Mouse (Mus musculus): ENCODE data around the gene Efna3. TPM values are rescaled to one million over a fixed set of nuclear protein-coding genes. Genes with fewer than 3 reads are reported as not detected.

Efna3 gene
- polyA plus RNA-seq, 1 experiment = 17.2 TPM

- Histone ChIP-seq H3K9me3 (replicated peaks; ENCODE audit: control insufficient read depth, insufficient read depth, low read length, poor library complexity, severe bottlenecking) (no peaks in the 10 kb centered on the region), H3K36me3 (ENCODE audit: control insufficient read depth, insufficient read depth, low read length, poor library complexity, severe bottlenecking) (no peaks in the 10 kb centered on the region), H3K9ac (ENCODE audit: low read depth, poor library complexity, severe bottlenecking) (peak overlapping the region; percentile 77), H3K27ac (ENCODE audit: insufficient read depth, low read length) (no peak overlapping the region), H3K4me3 (ENCODE audit: low read depth, low read length) (no peak overlapping the region), H3K27me3 (ENCODE audit: control insufficient read depth, insufficient read depth, low read length, poor library complexity, severe bottlenecking) (no peaks in the 10 kb centered on the region), H3K4me1 (ENCODE audit: control insufficient read depth, insufficient read depth, low read length) (peaks cover 2% of the 10 kb centered on the region)
- TF ChIP-seq CTCF (IDR thresholded peaks at IDR 0.05; ENCODE audit: low read depth, low read length) (no peak), POLR2A (IDR thresholded peaks at IDR 0.05; ENCODE audit: insufficient read depth, low read length) (no peak), EP300 (IDR thresholded peaks at IDR 0.05; ENCODE audit: insufficient read depth, low read depth, low read length) (no peak)
Measured at GRCm38 (mm10) chr3:89281579-89282290, 41.0 kb downstream of the Efna3 start.

- Histone ChIP-seq H3K27ac (ENCODE audit: insufficient read depth, low read length) (no peak within 1 kb of the TSS), H3K36me3 (ENCODE audit: control insufficient read depth, insufficient read depth, low read length, poor library complexity, severe bottlenecking) (no peaks in the 10 kb centered on the region), H3K4me1 (ENCODE audit: control insufficient read depth, insufficient read depth, low read length) (peaks cover 2% of the 10 kb centered on the region), H3K9me3 (replicated peaks; ENCODE audit: control insufficient read depth, insufficient read depth, low read length, poor library complexity, severe bottlenecking) (no peaks in the 10 kb centered on the region), H3K9ac (ENCODE audit: low read depth, poor library complexity, severe bottlenecking) (peak within 1 kb of the TSS; percentile 77), H3K4me3 (ENCODE audit: low read depth, low read length) (peak within 1 kb of the TSS; percentile 71), H3K27me3 (ENCODE audit: control insufficient read depth, insufficient read depth, low read length, poor library complexity, severe bottlenecking) (no peaks in the 10 kb centered on the region)
- TF ChIP-seq CTCF (IDR thresholded peaks at IDR 0.05; ENCODE audit: low read depth, low read length) = no peak
- TF ChIP-seq EP300 (IDR thresholded peaks at IDR 0.05; ENCODE audit: insufficient read depth, low read depth, low read length) = no peak
- TF ChIP-seq POLR2A (IDR thresholded peaks at IDR 0.05; ENCODE audit: insufficient read depth, low read length) = no peak
Measured at GRCm38 (mm10) chr3:89280606-89281511, 41.9 kb downstream of the Efna3 start, which contains the start of gene Efna1. Efna1 (minus strand) TSS chr3:89281142.

GRCm38 (mm10) chr3:89280050-89280605 is 42.6 kb downstream of the Efna3 start:
- Histone ChIP-seq H3K4me3 (ENCODE audit: low read depth, low read length) (peak overlapping the region; percentile 71), H3K9ac (ENCODE audit: low read depth, poor library complexity, severe bottlenecking) (peak overlapping the region; percentile 77), H3K9me3 (replicated peaks; ENCODE audit: control insufficient read depth, insufficient read depth, low read length, poor library complexity, severe bottlenecking) (no peaks in the 10 kb centered on the region), H3K27ac (ENCODE audit: insufficient read depth, low read length) (no peak overlapping the region), H3K4me1 (ENCODE audit: control insufficient read depth, insufficient read depth, low read length) (peaks cover 2% of the 10 kb centered on the region), H3K36me3 (ENCODE audit: control insufficient read depth, insufficient read depth, low read length, poor library complexity, severe bottlenecking) (no peaks in the 10 kb centered on the region), H3K27me3 (ENCODE audit: control insufficient read depth, insufficient read depth, low read length, poor library complexity, severe bottlenecking) (no peaks in the 10 kb centered on the region)
- no peak for TF ChIP-seq CTCF (IDR thresholded peaks at IDR 0.05; ENCODE audit: low read depth, low read length)
- TF ChIP-seq EP300 (IDR thresholded peaks at IDR 0.05; ENCODE audit: insufficient read depth, low read depth, low read length) = no peak
- no peak for TF ChIP-seq POLR2A (IDR thresholded peaks at IDR 0.05; ENCODE audit: insufficient read depth, low read length)

GRCm38 (mm10) chr3:89279153-89279890 is 43.4 kb downstream of the Efna3 start:
- no peak for TF ChIP-seq POLR2A (IDR thresholded peaks at IDR 0.05; ENCODE audit: insufficient read depth, low read length)
- TF ChIP-seq CTCF (IDR thresholded peaks at IDR 0.05; ENCODE audit: low read depth, low read length) = no peak
- TF ChIP-seq EP300 (IDR thresholded peaks at IDR 0.05; ENCODE audit: insufficient read depth, low read depth, low read length) = no peak
- peak overlapping the region; percentile 77 for H3K9ac ChIP-seq (ENCODE audit: low read depth, poor library complexity, severe bottlenecking)
- H3K4me1 ChIP-seq (ENCODE audit: control insufficient read depth, insufficient read depth, low read length) = no peaks in the 10 kb centered on the region
- H3K27ac ChIP-seq (ENCODE audit: insufficient read depth, low read length) = no peak overlapping the region
- no peaks in the 10 kb centered on the region for H3K9me3 ChIP-seq (replicated peaks; ENCODE audit: control insufficient read depth, insufficient read depth, low read length, poor library complexity, severe bottlenecking)
- H3K4me3 ChIP-seq (ENCODE audit: low read depth, low read length) = peak overlapping the region; percentile 71
- H3K36me3 ChIP-seq (ENCODE audit: control insufficient read depth, insufficient read depth, low read length, poor library complexity, severe bottlenecking) = no peaks in the 10 kb centered on the region
- no peaks in the 10 kb centered on the region for H3K27me3 ChIP-seq (ENCODE audit: control insufficient read depth, insufficient read depth, low read length, poor library complexity, severe bottlenecking)

- H3K9me3 ChIP-seq (replicated peaks; ENCODE audit: control insufficient read depth, insufficient read depth, low read length, poor library complexity, severe bottlenecking) = no peaks in the 10 kb centered on the region
- H3K4me1 ChIP-seq (ENCODE audit: control insufficient read depth, insufficient read depth, low read length) = no peaks in the 10 kb centered on the region
- H3K4me3 ChIP-seq (ENCODE audit: low read depth, low read length) = peak overlapping the region; percentile 71
- no peaks in the 10 kb centered on the region for H3K27me3 ChIP-seq (ENCODE audit: control insufficient read depth, insufficient read depth, low read length, poor library complexity, severe bottlenecking)
- no peak for TF ChIP-seq CTCF (IDR thresholded peaks at IDR 0.05; ENCODE audit: low read depth, low read length)
- no peak for TF ChIP-seq EP300 (IDR thresholded peaks at IDR 0.05; ENCODE audit: insufficient read depth, low read depth, low read length)
- no peak for TF ChIP-seq POLR2A (IDR thresholded peaks at IDR 0.05; ENCODE audit: insufficient read depth, low read length)
- peak overlapping the region; percentile 77 for H3K9ac ChIP-seq (ENCODE audit: low read depth, poor library complexity, severe bottlenecking)
- no peaks in the 10 kb centered on the region for H3K36me3 ChIP-seq (ENCODE audit: control insufficient read depth, insufficient read depth, low read length, poor library complexity, severe bottlenecking)
- no peak overlapping the region for H3K27ac ChIP-seq (ENCODE audit: insufficient read depth, low read length)
Measured at GRCm38 (mm10) chr3:89278643-89279042, 44.1 kb downstream of the Efna3 start.

Measured in ES-Bruce4 (cell line).